In genomic region chr13:32846221-32846620, GRCm38 (mm10) we compare ENCODE assay signal across 38 mouse cellular contexts. TPM values are rescaled to one million over a fixed set of nuclear protein-coding genes. Genes with fewer than 3 reads are reported as not detected.
"Had no signal": no experiment of that assay in that cellular context is flagged by ENCODE, and none has a peak within 500 bp of the region (broad histone marks: within the 10 kb centered on the region; RNA-seq: fewer than 3 reads in every experiment).

No protein-coding gene starts in this region.

- H3K36me3 ChIP-seq: heart, embryonic 13.5 days; heart, embryonic 15.5 days; hindbrain, embryonic 12.5 days; intestine, embryonic 15.5 days; limb, embryonic 13.5 days; limb, embryonic 15.5 days; liver, embryonic 12.5 days had no signal

- H3K9ac ChIP-seq: heart, embryonic 13.5 days; heart, embryonic 15.5 days; hindbrain, embryonic 12.5 days; hindbrain, embryonic 14.5 days; intestine, embryonic 15.5 days; limb, embryonic 13.5 days; limb, embryonic 15.5 days; liver, embryonic 12.5 days; liver, embryonic 14.5 days had no signal

- ATAC-seq: hindbrain, embryonic 16.5 days; inflammation-experienced regulatory T-cells, adult 6 months; intestine, embryonic 15.5 days; intestine, postnatal 0 days; liver, embryonic 12.5 days had no signal

- H3K9me3 ChIP-seq: heart, embryonic 13.5 days; heart, embryonic 15.5 days; hindbrain, embryonic 12.5 days; intestine, embryonic 15.5 days; limb, embryonic 13.5 days; limb, embryonic 15.5 days; liver, embryonic 12.5 days had no signal

- H3K4me1 ChIP-seq: hindbrain, embryonic 12.5 days had no signal

- H3K27ac ChIP-seq: heart, adult 2 months; heart, embryonic 13.5 days; heart, embryonic 15.5 days; hindbrain, embryonic 12.5 days; hindbrain, embryonic 14.5 days; intestine, embryonic 15.5 days; layer of hippocampus, adult 2 months; left cerebral cortex, adult 2 months; limb, embryonic 13.5 days; limb, embryonic 15.5 days; liver, embryonic 12.5 days; liver, embryonic 14.5 days had no signal

- H3K27me3 ChIP-seq: heart, embryonic 13.5 days; heart, embryonic 15.5 days; hindbrain, embryonic 12.5 days; intestine, embryonic 15.5 days; limb, embryonic 13.5 days; limb, embryonic 15.5 days; liver, embryonic 12.5 days had no signal

- H3K4me2 ChIP-seq: heart, embryonic 11.5 days; heart, embryonic 13.5 days; heart, embryonic 15.5 days; hindbrain, embryonic 12.5 days; hindbrain, embryonic 14.5 days; intestine, embryonic 15.5 days; limb, embryonic 13.5 days; limb, embryonic 15.5 days; liver, embryonic 12.5 days had no signal

- DNase-seq: gastrocnemius, postnatal 14 days; gastrocnemius, postnatal 36 days; heart, adult 2 months; heart, postnatal 14 days; heart, postnatal 36 days; kidney, adult 18-20 months; kidney, adult 8-10 months; kidney, postnatal 10 days; kidney, postnatal 25 days; kidney, postnatal 4 days; left cerebral cortex, postnatal 4 days had no signal

- H3K4me3 ChIP-seq: heart, adult 2 months; heart, embryonic 13.5 days; heart, embryonic 15.5 days; hindbrain, embryonic 12.5 days; intestine, embryonic 15.5 days; layer of hippocampus, adult 2 months; left cerebral cortex, adult 2 months; limb, embryonic 13.5 days; limb, embryonic 15.5 days; liver, embryonic 12.5 days had no signal

RNA-seq across cellular contexts. Expression of gene D930007J09Rik, which starts 43.6 kb away (rescaled TPM):
- total RNA-seq: gastrocnemius, adult 8-10 months; gastrocnemius, postnatal 14 days; gastrocnemius, postnatal 36 days; heart, adult 2 months; heart, postnatal 36 days; hematopoietic stem cell, adult 5-6 weeks; layer of hippocampus, adult 2 months; left cerebral cortex, adult 2 months; liver, adult 2 months had no signal
- polyA plus RNA-seq: heart, adult 2 months; heart, embryonic 11.5 days; heart, embryonic 13.5 days; heart, embryonic 15.5 days; heart, postnatal 0 days; hindbrain, embryonic 12.5 days; hindbrain, embryonic 14.5 days; hindbrain, embryonic 16.5 days; inflammation-experienced regulatory T-cells, adult 6 months; intestine, embryonic 15.5 days; intestine, postnatal 0 days; kidney, embryonic 14.5 days; kidney, embryonic 16.5 days; limb, embryonic 11.5 days; limb, embryonic 13.5 days; limb, embryonic 15.5 days; liver, adult 2 months; liver, embryonic 12.5 days; liver, embryonic 14.5 days; liver, embryonic 16.5 days had no signal

RNA-seq across cellular contexts. Expression of gene Serpinb1c, which starts 51.8 kb away (rescaled TPM):
- total RNA-seq: hematopoietic stem cell, adult 5-6 weeks; layer of hippocampus, adult 2 months; layer of hippocampus, postnatal 25 days; left cerebral cortex, adult 2 months; left cerebral cortex, postnatal 10 days; left cerebral cortex, postnatal 25 days; left cerebral cortex, postnatal 4 days had no signal
- polyA plus RNA-seq: gonadal fat pad, adult 2 months; heart, adult 2 months; hindbrain, embryonic 12.5 days; hindbrain, embryonic 14.5 days; hindbrain, embryonic 16.5 days; inflammation-experienced regulatory T-cells, adult 6 months; intestine, embryonic 15.5 days; intestine, postnatal 0 days; kidney, embryonic 14.5 days; kidney, embryonic 16.5 days; limb, embryonic 11.5 days; limb, embryonic 13.5 days; limb, embryonic 15.5 days; liver, embryonic 16.5 days had no signal
